Mouse (Mus musculus) lung, embryonic 14.5 days (tissue): ENCODE results near the gene C1s1. TPM values are rescaled to one million over a fixed set of nuclear protein-coding genes. Genes with fewer than 3 reads are reported as not detected.
A peak's percentile ranks its signal among the peaks of the same experiment; 100 is the strongest.

Source experiments
- ATAC-seq: fragments of 200-750 bp; cut with Nextera tagmentation; 2 replicates; pipeline ENCODE4 v1.8.0; 2017; ENCODE audit warnings: mild to moderate bottlenecking, moderate TSS enrichment, moderate library complexity; ENCODE audit not compliant: insufficient read depth
- DNase-seq: peaks from one replicate; pipeline ENCODE4 v3.0.0-alpha.2; 2015
- H3K27ac ChIP-seq: fragments of 300-500 bp; sonication (generic); 2 replicates; pipeline ENCODE4 v1.5.1; 2014; ENCODE audit warnings: low read depth, mild to moderate bottlenecking, moderate library complexity
- H3K27me3 ChIP-seq: fragments of 300-500 bp; sonication (generic); 2 replicates; pipeline ENCODE4 v1.6.1; 2014; ENCODE audit warnings: low read length, control low read depth; ENCODE audit not compliant: insufficient read depth
- H3K36me3 ChIP-seq: fragments of 300-500 bp; sonication (generic); 2 replicates; pipeline ENCODE4 v1.6.1; 2014; ENCODE audit warnings: control low read depth; ENCODE audit not compliant: insufficient read depth
- H3K4me1 ChIP-seq: fragments of 300-500 bp; sonication (generic); 2 replicates; pipeline ENCODE4 v1.6.1; 2014; ENCODE audit warnings: antibody characterized with exemption, control low read depth; ENCODE audit not compliant: insufficient read depth
- H3K4me2 ChIP-seq: fragments of 300-500 bp; sonication (generic); 2 replicates; pipeline ENCODE4 v1.6.1; 2014; ENCODE audit warnings: mild to moderate bottlenecking
- H3K4me3 ChIP-seq: fragments of 300-500 bp; sonication (generic); 2 replicates; pipeline ENCODE4 v1.5.1; 2014; ENCODE audit warnings: low read depth, low read length
- H3K9ac ChIP-seq: fragments of 300-500 bp; sonication (generic); 2 replicates; pipeline ENCODE4 v1.6.1; 2014
- H3K9me3 ChIP-seq: fragments of 300-500 bp; sonication (generic); 2 replicates; pipeline ENCODE4 v1.6.1; 2016; ENCODE audit warnings: low read depth, low read length, control low read depth
- CTCF ChIP-seq: IDR thresholded peaks from 2 replicates; pipeline ENCODE4 v1.5.1; 2016; ENCODE audit warnings: antibody characterized with exemption, low read depth
- whole genome bisulfite sequencing: fragments of 180-500 bp; shearing (Covaris S2); extraction: QIAGEN DNeasy Blood & Tissue Kit; methylation state at CpG from one replicate; pipeline ENCODE4 v1.1.7; 2014; 5-methylcytosine and 5-hydroxymethylcytosine counted together
- polyA plus RNA-seq: library from polyadenylated mRNA; unstranded; fragments of >200 nt; fragmentation: Nextera tagmentation; extraction: Ambion mirVana; gene quantifications from 2 replicates; pipeline ENCODE4 v1.2.1, GENCODE M21; 2014

C1s1 gene
- polyA plus RNA-seq, 1 experiment from 2014 or later = 0.64 TPM

GRCm38 (mm10) chr6:124499914-124500566, 42.1 kb downstream of the C1s1 start:
- Histone ChIP-seq H3K9me3 (no peaks in the 10 kb centered on the region), H3K27me3 (no peaks in the 10 kb centered on the region), H3K9ac (no peak overlapping the region), H3K4me2 (no peak overlapping the region), H3K4me3 (no peak overlapping the region), H3K27ac (no peak overlapping the region), H3K36me3 (no peaks in the 10 kb centered on the region), H3K4me1 (no peaks in the 10 kb centered on the region)
- 39% methylated on average over 10 of the region's 10 CpGs for WGBS
- no peak for TF ChIP-seq CTCF
- ATAC-seq = no peak
- DNase-seq = no peak

DNA sequence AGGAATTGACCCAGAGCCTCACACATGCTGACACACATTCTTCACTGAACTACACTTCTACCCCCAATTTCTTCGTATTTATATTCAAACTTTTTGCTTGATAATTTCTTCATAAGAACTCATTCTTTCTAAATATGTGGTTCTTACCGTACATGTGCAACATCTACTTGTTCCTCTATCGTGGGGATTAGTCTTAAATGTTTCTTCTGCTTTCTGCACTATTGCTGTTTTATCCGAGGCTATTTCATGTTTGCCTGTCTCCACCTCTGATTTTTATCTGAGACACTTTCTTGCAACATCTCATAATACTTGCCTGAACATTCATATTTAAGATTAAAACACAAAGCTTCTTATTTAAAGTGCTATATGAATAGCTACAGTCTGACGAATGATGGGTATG, 46.1 kb downstream of the C1s1 start:
- no peaks in the 10 kb centered on the region for H3K4me1 ChIP-seq
- no peak for ATAC-seq
- 88% methylated on average over 5 of the region's 5 CpGs for WGBS
- no peak overlapping the region for H3K27ac ChIP-seq
- no peaks in the 10 kb centered on the region for H3K27me3 ChIP-seq
- TF ChIP-seq CTCF = no peak
- no peak overlapping the region for H3K9ac ChIP-seq
- DNase-seq = no peak
- H3K9me3 ChIP-seq = no peaks in the 10 kb centered on the region
- H3K36me3 ChIP-seq = no peaks in the 10 kb centered on the region
- no peak overlapping the region for H3K4me2 ChIP-seq
- no peak overlapping the region for H3K4me3 ChIP-seq

- Histone ChIP-seq H3K27ac (no peak overlapping the region), H3K4me2 (no peak overlapping the region), H3K9ac (no peak overlapping the region), H3K9me3 (no peaks in the 10 kb centered on the region), H3K4me3 (no peak overlapping the region), H3K36me3 (no peaks in the 10 kb centered on the region), H3K4me1 (no peaks in the 10 kb centered on the region), H3K27me3 (no peaks in the 10 kb centered on the region)
- DNase-seq (no peak), ATAC-seq (peak; percentile 13; the same call in 1 of the 2 replicates)
- no peak for TF ChIP-seq CTCF
- 59% methylated on average over 5 of the region's 5 CpGs for WGBS
Measured at GRCm38 (mm10) chr6:124493886-124494285, 48.3 kb downstream of the C1s1 start.

- Histone ChIP-seq H3K27me3 (no peaks in the 10 kb centered on the region), H3K9ac (no peak within 1 kb of the TSS), H3K36me3 (no peaks in the 10 kb centered on the region), H3K4me1 (no peaks in the 10 kb centered on the region), H3K4me3 (no peak within 1 kb of the TSS), H3K27ac (peak within 1 kb of the TSS; percentile 24), H3K9me3 (no peaks in the 10 kb centered on the region), H3K4me2 (no peak within 1 kb of the TSS)
- WGBS = 28% methylated on average over 4 of the region's 4 CpGs
- ATAC-seq (peak; percentile 97), DNase-seq (peak; percentile 89)
- peak; percentile 75 for TF ChIP-seq CTCF
Measured at GRCm38 (mm10) chr6:124492842-124493561, 49.2 kb downstream of the C1s1 start, which contains the start of gene C1rl. Gene C1rl (plus strand): TSS chr6:124493113.

GRCm38 (mm10) chr6:124491427-124491826, 50.7 kb downstream of the C1s1 start:
- Histone ChIP-seq H3K4me1 (no peaks in the 10 kb centered on the region), H3K27ac (no peak overlapping the region), H3K36me3 (no peaks in the 10 kb centered on the region), H3K9me3 (no peaks in the 10 kb centered on the region), H3K9ac (no peak overlapping the region), H3K27me3 (no peaks in the 10 kb centered on the region), H3K4me3 (no peak overlapping the region), H3K4me2 (no peak overlapping the region)
- TF ChIP-seq CTCF = no peak
- 70% methylated on average over 6 of the region's 6 CpGs for WGBS
- no peak for ATAC-seq
- DNase-seq = no peak

DNA sequence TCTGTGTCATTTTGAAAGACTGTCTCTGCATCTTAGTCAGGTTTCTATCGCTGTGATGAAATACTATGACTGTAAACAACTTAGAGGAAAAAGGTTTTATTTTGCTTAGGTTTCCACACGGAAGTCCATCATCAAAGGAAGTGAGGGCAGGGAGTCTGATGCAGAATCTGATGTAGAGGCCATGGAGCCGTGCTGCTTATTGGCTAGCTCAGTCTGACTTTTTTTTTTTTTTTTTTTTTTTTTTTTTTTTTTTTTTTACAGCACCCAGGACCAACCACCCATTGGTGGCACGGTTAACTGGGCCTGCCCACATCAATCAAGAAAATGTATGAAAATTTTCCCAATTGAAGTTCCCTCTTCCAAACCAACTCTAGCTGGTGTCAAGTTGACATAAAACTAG, 53.2 kb downstream of the C1s1 start:
- Histone ChIP-seq H3K9ac (no peak overlapping the region), H3K27me3 (no peaks in the 10 kb centered on the region), H3K4me2 (no peak overlapping the region), H3K27ac (no peak overlapping the region), H3K9me3 (no peaks in the 10 kb centered on the region), H3K4me3 (no peak overlapping the region), H3K4me1 (no peaks in the 10 kb centered on the region), H3K36me3 (no peaks in the 10 kb centered on the region)
- ATAC-seq = no peak
- no peak for TF ChIP-seq CTCF
- 74% methylated on average over 4 of the region's 4 CpGs for WGBS
- DNase-seq = no peak

DNA sequence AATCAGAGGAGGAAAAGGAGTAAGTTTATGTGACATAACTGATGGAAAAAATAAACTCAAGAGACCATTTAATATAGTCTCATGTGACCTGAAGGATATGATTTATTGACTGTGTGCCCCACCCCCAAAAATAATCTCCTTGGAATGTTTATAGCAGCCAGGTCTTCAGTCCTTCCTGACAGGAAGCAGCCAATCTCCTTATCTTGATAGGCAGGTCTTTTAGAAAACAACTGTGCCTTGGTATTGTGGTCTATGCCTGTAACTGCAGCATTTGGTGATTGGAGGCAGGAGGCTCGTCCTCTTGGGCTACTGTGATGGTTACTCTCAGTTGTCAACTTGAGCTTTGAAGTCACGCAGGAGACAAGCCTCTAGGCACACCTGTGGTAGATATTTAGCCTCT, 54.6 kb downstream of the C1s1 start:
- ATAC-seq = no peak
- WGBS = 35% methylated on average over 2 of the region's 2 CpGs

More for the DNA sequence above, 54.6 kb downstream of the C1s1 start:
- Histone ChIP-seq H3K4me3 (no peak overlapping the region), H3K27ac (no peak overlapping the region), H3K36me3 (no peaks in the 10 kb centered on the region), H3K27me3 (no peaks in the 10 kb centered on the region), H3K9ac (no peak overlapping the region), H3K4me1 (no peaks in the 10 kb centered on the region), H3K9me3 (no peaks in the 10 kb centered on the region), H3K4me2 (no peak overlapping the region; the same call in 1 of the 2 replicates)
- TF ChIP-seq CTCF = no peak
- peak; percentile 14 for DNase-seq
